Mouse (Mus musculus) megakaryocyte, adult 5-6 weeks (primary cell): ENCODE results near the gene Rabep1. TPM values are rescaled to one million over a fixed set of nuclear protein-coding genes. Genes with fewer than 3 reads are reported as not detected.
A peak's percentile ranks its signal among the peaks of the same experiment; 100 is the strongest.

Source experiments
- ATAC-seq: 2 replicates; pipeline ENCODE4 v1.8.0; 2016; ENCODE audit warnings: mild to moderate bottlenecking, inconsistent platforms; ENCODE audit not compliant: poor library complexity, severe bottlenecking
- total RNA-seq, 2 experiments: library from RNA; stranded (forward) in 1 of 2; stranded (reverse) in 1 of 2; fragments of 153-499, 151-499 nt in 1 of 2; fragments of 221-1000, 200-1000 nt in 1 of 2; gene quantifications; 2 replicates each; pipeline versions ENCODE4 v1.2.3 to v1.2.4; 2015 to 2017

Rabep1 gene
- 18.6 and 18.9 TPM in 2 replicates for total RNA-seq (2015)
- total RNA-seq (2017) = 47.8 and 55.9 TPM in 2 replicates

DNA sequence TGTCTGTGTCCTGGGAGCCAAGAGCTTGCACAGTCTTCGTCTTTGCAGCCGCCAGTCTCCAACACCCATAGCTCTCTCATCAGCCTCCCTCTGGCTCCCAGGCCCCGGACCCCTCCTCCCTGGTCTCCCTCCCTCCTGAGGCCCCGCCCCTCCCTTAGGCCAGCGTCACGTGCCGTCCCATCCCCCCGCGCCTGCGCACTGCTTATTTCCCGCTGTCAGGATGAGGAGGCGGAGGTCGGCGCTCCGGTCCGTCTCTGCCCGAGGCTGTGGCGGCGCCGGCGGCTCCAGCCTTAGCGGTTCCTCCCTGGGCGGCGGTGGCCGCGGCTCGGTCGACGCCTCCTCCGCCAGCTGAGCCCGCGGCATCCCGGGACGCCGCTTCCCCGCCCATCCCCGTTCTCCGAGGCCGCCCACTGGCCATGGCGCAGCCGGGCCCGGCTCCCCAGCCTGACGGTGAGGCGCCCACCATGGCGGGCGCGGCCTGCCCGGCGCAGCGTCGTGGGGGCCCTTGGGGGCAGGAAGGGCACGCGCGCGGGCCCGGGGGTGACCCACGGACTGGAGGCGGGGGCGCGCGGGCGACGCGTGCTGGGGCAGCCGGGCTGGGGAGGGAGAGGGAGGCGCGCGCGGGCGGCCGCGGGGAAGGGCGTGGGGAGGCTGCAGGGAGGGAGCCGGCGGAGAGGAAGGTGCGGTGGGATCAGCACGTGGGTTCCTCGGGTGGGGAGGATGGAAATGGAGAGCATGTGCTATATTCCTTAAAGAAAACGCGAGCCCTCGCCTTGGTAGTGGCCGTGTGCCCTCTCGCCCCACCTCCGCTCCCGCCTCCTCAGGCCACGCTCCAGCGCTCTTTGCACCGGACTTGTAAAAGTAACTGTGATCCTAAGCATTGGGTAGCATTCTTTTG lies at the start of gene Rabep1:
Rabep1 (plus strand) TSS at position 220 of the 898 bp plus-strand sequence.
- ATAC-seq = peak; percentile 90

DNA sequence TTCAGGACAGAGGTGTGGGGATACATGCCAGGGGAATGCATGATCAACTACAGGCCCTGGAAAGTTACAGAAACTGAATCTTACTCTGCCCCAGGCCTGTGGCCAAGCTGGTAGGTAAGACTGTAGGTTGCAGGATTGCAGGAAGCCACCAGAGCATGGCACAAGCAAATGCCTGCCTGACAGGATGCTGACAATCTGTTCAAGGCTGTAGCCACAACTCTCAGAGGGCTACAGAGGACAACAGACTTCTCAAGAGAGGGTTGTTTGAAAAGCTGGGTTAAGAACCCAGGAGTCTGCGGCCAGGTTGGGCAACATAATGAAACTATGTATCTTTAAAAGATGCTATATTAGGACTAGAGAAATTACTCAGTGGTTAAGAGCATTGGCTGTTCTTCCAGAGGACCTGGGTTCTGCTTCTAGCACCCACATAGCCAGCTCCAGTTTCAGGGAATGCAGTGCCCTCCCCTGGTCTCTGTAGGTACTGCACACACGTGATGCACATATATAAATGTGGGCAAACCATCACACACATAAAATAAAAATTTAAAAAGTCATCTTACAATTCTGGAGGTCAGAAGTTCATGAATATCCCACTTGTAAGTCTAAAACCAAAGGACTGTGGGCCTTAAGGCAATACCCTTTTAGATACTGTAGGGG lies 42.2 kb upstream of the Rabep1 start:
- no peak for ATAC-seq

DNA sequence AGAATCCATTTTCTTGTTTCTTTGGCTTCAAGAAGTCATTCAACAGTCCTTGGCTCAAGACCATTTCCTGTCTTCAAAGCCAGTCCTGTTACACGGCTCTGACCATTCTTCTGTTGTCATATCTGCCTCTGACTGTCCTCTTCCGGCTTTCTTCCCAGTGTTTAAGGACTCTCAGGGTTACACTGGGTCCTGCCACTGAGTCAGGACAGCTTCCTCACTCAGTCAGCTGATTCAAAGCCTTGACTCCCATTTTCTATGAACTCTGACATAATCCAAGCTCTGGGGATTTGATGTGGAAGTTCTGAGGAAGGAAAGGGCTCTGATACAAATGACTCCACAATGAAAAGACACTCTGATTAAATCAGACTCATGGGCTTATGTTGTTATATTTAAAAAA lies 41.7 kb upstream of the Rabep1 start:
- ATAC-seq = no peak

DNA sequence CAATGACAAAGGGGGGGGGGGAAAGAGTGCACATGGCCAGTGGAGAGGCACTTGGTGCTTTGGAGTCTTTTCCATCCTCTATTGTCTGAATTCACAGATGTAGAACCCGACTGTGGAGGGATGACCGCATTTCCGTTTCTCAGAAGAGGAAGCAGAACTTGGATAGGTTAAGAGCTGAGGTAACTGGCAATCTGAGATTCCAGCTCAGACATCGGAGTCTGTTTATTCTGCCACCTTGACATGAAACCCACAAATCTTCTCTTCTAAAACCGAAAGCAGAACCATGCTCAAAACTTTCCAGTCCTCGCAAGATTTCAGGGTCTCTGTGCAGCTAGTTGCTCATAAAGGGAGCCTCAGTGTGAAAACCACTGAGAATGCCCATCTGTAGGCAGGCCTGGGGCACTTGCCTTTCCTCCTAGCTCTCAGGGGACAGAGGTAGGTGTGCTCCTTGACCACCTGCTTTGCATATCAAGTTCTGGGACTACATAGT lies 40.8 kb upstream of the Rabep1 start:
- peak; percentile 74 for ATAC-seq

DNA sequence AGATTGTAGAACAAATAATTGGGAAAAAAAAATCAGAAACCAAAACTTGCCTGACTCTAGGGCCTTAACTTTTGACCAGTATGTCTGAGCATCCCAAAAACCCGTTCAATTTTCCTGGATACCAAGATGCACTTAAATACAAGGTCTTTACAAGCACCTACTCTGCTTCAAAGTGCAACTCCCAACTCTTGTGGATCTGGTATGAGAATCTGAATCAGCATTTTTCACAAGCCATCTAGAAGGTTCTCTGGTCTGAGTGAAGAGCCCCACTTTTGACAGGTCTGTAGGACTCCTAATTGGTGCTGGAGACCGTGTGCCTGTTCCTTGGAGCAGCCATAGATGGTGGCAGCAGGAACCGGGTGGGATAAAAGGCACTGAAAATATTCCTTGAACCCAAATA lies 40.2 kb upstream of the Rabep1 start:
- no peak for ATAC-seq

DNA sequence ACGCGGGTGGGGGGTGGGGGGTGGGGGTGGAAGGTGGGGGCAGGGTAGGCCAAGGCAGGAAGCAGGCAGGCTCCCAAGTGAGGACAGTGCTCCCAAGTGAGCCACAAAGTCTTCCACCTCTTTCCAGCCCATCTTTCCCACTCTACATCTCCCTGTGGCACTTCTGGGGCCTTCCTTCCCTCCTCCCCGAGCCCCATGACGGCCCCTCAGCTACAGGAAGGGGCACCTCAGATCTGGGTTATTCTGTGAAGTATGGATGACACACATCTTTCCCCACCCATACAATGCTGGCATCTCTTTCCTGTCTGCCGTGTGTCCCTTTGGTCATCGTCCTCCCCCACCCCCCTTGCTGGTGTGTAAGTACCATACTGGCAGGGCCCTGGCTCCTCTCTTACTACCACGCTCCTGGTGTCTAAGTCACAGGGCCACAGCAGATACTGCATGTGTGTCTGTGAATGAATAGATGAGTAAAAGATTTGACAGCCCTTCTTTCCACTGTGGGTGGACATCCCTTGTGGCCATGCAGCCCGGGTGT lies 38.9 kb upstream of the Rabep1 start:
- ATAC-seq = no peak

DNA sequence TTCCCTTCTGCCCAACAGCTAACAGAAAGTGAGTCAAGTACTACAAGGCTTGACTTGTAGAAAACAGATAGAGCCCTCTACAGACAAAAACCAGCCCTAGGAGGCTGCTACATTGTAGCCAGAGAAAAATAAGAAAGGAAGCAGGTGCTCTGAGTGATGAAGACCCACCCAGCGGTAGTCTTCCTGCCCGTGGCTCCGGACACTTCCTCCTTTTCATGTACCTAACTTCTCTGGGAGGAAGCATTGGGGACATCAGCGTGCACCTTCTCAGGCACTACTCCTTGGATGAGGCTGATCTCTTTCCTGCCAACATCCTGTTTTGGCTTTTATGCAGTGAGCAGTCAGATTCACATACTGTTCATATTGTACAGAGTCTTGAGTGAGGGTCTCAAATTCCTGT lies 37.9 kb upstream of the Rabep1 start:
- no peak for ATAC-seq

DNA sequence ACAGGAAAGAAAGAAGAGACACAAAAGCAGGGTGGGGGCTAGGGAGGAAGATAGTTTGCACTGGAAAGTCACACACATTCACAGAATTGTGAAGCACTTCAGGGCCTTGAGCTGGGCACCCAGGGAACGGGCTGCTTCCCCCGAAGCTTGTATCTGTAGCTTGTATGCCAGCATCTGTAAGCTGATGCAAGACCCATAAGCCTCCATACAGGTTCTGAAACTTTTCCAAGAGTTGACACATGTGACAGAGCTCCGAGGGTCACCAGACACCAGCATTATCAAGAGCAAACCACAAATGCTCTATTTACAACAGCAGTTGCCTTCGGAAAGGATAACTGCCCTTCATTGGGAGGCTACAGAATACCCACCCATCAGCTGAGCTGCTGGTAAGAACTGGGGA lies 36.9 kb upstream of the Rabep1 start:
- no peak for ATAC-seq

DNA sequence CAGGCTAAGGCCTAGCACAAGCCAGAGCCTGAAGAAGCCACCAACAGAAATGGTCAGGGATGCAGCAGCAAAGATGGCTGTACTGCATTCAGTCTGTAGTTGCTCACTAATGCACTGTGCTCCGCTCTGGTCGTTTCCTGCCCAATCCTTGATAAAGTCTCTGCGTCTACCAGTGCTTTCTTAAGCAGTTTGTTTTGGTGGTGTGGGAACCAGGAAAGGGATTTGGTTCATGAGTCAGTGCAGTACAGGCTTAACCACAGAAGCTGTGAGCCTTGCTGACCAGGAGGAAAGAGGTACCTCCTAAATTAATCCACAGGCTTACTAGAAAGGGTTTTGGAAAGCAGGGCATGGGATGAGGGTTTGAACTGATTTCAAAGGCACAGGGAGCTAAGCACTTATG lies 36.5 kb upstream of the Rabep1 start:
- no peak for ATAC-seq

DNA sequence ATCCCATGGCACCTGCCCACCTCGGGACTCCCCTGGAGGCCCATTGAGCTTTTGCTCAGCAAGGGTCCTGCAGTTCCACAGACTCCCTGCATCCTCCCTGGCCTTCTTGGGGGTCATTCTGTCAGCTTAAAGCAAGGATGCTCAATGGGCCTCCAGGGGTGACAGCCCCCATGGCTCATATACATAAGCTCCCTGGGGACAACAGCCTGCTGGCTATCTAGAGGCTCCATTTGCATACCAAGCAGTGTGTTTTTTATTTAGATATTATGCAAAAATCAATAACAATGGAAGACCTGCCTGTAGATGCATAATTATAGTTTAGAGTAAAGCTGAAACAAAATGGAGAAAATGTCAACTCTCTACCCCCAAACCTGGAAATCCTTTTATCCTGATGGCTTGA lies 35.6 kb upstream of the Rabep1 start:
- no peak for ATAC-seq

DNA sequence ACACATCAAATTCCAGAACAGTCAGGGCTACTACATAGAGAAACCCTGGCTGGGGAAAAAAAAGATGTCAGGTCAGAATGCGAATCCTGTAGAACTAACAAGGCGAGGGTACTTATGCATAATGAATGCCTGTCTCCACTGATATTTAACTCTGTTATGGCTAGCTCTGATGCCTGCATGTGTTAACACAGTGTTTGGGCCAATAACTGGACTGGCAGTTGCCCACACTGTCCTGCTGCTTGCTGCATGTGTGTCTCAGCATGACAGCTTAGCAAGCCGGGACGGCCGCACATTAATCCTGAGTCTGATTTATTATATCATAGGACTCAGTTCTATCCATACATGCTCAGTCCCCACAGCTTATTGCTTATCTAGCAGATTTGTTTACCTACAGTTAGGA lies 33.5 kb upstream of the Rabep1 start:
- ATAC-seq = no peak

DNA sequence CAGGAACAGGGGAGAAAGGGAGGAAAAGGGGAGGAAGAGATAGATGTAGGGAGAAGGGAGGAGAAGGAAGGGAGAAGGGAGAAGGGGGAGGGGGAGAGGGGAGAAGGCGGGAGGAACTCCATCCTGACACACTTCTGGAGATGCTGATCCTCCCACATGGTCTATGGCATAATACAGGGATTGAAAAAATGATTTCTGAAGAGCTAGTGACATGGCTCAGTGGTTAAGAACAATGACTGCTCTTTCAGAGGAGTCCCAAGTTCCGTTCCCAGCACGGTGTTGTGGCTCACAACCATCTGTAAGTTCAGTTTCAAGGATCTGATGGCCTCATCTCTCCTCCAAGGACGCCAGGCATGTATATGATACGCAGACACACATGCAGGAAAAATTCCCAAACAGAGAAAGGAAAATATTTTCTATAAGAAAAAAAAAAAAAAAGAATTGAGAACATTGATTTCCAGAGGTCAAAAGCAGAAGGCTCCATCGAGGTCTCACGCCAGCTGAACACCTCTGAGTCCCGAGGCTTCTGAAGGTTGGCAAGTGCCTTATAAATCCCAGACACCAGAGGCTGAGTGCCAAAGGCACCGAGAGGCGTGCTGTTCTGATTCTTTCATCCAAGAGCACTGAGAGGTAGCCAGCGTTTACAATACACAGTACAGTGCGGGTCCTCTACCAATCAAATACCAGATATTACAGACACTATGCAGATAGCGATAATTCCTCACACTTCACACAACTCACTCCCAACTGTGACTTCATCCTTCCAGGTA lies 32.9 kb upstream of the Rabep1 start:
- ATAC-seq = no peak

DNA sequence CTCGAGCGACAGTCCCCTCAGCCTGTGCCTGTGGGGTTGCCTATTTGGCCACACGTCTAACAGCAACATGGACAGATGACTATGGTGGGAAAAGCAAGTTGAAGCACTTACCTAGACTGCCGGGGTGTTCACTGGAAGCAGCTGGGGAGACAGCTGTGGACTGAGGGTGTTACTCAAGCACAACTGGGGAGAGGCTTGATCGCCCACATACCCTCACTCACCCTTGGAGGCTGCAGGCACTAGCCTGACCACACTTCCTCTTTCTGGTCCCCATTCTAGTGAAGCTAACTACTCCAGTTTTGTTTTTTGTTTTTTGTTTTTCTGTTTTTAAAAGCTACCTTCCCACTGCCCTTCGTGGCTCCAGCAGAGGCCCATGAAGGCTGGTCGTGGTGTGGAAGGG lies 32.2 kb upstream of the Rabep1 start, which contains the start of gene Scimp:
Scimp (minus strand) TSS at position 222 of the 400 bp plus-strand sequence.
- ATAC-seq = peak; percentile 79

DNA sequence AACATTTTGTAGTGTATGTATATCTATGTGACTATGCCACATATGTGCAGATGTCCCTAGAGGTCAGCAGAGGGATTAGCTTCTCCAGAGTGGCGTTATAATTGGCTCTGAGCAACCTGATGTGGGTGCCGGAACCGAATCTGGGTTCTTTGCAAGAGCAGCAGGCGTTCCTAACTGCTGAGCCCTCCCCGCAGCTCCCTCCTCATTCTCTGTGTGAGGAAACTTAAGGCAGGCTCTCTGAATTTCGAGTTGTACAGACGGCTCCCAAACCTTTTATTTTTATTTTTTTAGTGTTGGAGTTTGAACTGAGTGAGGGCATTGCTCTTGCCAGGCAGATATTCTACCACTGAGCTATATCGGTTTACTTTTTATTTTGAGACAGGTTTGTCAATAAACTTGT lies 29.5 kb upstream of the Rabep1 start:
- no peak for ATAC-seq

DNA sequence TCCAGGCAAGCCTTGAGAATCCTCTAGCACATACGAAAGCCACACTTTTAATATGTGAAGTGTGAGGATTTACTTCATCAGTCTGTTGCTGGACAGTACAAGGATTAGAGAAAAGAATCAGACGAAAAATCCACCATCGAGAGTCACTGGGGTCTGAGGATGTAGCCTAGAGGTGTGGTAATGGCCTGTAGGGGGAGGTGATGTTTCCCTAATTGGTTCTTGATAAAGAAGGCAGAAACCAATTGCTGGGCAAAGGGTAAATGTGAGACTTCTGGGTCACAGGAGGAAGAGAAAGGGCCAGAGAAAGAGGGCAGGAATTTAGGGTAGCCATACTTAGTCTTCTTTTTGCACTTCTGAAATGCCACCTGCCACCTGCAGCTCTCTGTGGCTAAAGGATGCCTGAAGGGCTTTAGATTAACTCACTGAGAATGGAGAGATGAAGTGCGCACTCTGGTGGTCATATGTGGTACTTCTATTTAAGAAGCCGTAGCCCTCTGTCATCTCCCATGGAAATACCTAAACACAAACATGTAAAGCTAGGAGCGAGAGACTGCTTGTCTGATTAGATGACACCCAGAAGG lies 29.0 kb upstream of the Rabep1 start:
- peak; percentile 68 for ATAC-seq

DNA sequence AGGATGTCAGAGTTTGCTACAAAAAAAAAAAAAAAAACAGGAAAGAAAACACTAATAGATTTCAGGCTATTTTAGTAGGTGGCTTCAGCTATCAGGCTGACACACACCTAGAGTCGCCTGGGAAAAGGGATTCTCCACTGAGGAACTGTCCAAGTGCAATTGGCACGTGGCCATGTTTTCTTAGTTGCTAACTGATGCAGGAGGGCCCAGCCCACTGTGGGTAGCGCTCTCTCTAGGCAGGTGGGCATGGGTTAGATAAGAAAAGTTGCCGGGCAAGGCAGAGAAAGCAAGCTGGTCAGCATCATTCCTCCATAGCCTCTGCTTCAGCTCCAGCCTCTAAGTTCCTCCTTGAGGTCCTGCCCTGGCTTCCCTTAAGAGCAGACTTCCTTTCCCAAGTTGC lies 27.8 kb upstream of the Rabep1 start:
- no peak for ATAC-seq

DNA sequence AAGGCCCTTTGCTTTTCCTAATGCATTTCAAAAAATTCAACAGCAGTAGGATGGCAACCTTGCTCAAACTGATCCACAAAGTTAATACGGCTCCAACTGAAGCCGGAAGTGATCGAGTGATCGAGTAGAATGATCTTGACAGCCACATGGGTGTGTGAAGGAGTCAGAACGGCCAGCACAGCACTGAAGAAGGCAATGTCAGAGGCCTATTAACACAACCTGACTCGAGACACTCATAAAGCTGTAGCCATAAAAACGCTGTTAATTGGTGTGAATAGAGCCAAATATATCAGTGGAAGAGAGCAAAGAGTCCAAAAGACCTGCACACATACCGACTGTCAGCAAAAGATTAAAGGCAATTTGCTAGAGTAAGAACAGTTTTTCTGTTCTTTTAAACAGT lies 24.5 kb upstream of the Rabep1 start:
- no peak for ATAC-seq

DNA sequence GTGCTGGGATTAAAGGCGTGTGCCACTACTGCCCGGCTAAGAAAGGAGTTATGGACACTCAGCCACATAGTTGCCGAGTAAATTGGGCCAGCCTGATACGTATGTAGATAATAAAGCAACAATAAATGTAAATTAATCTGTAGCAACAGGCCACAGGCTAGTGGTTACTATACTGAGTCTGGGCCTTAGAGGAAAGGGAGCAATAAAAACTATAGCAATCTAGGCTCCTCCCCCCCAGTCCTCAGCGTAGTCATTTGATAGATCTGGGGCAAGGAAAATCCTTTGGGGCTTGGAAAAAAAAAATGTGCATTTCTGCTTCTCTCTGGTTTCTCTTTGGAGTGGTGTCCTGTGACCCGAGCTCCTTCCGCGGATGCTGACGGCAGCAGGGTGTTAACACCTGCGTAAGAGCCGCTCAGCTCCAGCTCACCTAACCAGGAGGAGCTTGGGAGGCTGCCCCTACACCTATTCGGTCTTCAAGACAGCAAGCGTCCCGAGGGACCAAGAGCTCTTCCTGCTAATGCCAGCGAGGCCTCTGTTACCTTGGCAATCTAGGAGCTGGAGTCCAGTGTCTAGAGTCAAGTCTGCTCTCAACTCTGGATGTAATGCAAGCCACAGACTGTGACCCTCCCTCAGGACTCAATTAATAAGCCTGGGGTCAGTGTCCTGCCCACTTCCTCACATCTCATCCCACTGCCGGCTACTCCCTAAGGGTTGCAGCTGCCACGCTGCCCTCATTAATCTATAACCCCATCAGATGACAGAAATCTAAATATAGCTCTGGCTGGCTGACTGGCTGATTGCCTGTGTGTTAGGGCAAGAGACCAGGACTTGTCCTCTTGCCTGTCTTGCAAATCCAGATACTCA lies 22.6 kb upstream of the Rabep1 start:
- no peak for ATAC-seq

DNA sequence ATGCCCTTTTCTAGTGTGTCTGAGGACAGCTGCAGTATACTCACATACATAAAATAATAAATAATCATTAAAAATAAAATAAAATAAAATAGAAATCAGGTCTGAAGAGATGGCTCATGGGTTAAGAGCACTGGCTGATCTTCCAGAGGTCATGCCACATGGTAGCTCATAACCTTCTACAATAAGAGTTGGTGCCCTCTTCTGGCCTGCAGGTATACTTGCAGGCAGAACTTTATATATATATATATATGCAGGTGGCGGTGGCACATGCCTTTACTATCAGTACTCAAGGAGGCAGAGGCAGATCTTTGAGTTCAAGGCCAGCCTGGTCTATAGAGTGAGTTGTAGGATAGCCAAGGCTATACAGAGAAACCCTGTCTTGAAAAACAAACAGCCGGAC lies 18.4 kb upstream of the Rabep1 start:
- no peak for ATAC-seq
